Comparison of ENCODE assay signal across 8 mouse cellular contexts in the genomic region with DNA sequence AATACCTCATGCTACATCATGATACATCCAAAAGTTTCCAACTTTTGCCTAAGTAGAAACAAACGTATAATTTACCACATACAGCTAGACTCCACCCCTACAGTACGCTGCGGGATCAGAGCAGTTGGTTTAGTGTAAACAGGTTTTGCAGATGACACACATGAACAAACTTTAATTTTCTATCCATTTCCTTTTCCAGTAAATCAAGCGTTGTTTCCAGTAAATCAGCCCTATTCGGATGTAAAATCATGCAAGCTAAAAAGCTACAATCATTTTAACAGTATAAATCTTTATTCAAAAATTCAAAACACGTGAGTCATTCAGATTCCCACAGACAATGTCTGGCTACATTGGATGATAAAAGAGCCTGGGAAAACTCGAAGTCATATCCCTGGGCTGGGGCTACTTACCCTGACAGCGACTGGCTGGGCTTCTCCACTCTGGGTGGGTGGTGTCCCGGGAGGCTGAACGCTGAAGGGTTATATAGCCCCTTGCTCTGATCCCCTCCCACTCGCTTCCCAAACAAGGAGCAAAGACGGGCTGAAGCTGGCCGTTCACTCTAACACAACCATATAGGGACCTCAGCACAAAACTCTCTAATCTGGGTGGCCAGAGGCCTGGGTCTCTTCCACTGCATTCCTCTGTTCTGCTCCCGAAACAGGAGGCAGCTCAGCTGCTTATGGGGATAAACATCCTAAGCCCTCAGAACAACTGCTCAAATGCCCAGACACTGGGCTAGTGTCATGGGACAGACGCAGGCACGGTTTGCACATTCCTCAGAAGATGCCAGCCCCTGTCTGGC. TPM values are rescaled to one million over a fixed set of nuclear protein-coding genes. Genes with fewer than 3 reads are reported as not detected.
A peak's percentile ranks its signal among the peaks of the same experiment; 100 is the strongest.
DNase-seq lines count a peak whose midpoint lies in the region; ATAC-seq and TF ChIP-seq lines count a peak whose summit lies in the region.
"Had no signal": no experiment of that assay in that cellular context is flagged by ENCODE, and none has a peak within 500 bp of the region (broad histone marks: within the 10 kb centered on the region; RNA-seq: fewer than 3 reads in every experiment).

A gene (minus strand): TSS at position 711 of the 802 bp plus-strand sequence.

- DNase-seq in thymus, postnatal 0 days (ENCODE audit: low spot score) = no peak
- no peak for DNase-seq in thymus, postnatal 36 days
- DNase-seq in heart, postnatal 36 days = no peak
- no peak for DNase-seq in liver, embryonic 11.5 days (ENCODE audit: low spot score)

- no peaks in the 10 kb centered on the region for H3K36me3 ChIP-seq in embryonic facial prominence, embryonic 13.5 days
- no peaks in the 10 kb centered on the region for H3K36me3 ChIP-seq in liver, embryonic 11.5 days (ENCODE audit: control insufficient read depth, insufficient read depth, low read length)
- H3K36me3 ChIP-seq in small intestine, adult 2 months (ENCODE audit: control insufficient read depth, insufficient read depth, low read length) = no peaks in the 10 kb centered on the region

- H3K4me3 ChIP-seq in embryonic facial prominence, embryonic 13.5 days = peak within 1 kb of the TSS; percentile 6; the same call in 1 of the 2 replicates
- no peak within 1 kb of the TSS for H3K4me3 ChIP-seq in liver, embryonic 11.5 days (ENCODE audit: low read depth, low read length)
- peak within 1 kb of the TSS; percentile 10; the same call in 1 of the 2 replicates for H3K4me3 ChIP-seq in small intestine, adult 2 months (ENCODE audit: low read depth, low read length)
- H3K4me3 ChIP-seq: erythroblast, embryonic 14.5 days had no signal

- ATAC-seq in embryonic facial prominence, embryonic 13.5 days (ENCODE audit: insufficient number of reproducible peaks, insufficient read depth, low FRiP score, low TSS enrichment, low read depth) = no peak
- ATAC-seq in liver, embryonic 11.5 days (replicated peaks; ENCODE audit: low FRiP score) = no peak
- ATAC-seq in cerebellum, adult (ENCODE audit: insufficient number of reproducible peaks, low FRiP score, low TSS enrichment) = no peak

- no peak for TF ChIP-seq CTCF in small intestine, adult 2 months (IDR thresholded peaks at IDR 0.05; ENCODE audit: extremely low read depth, insufficient read length, insufficient replicate concordance, low read depth, low read length)

- peak within 1 kb of the TSS; percentile 51; the same call in 1 of the 2 replicates for H3K9ac ChIP-seq in embryonic facial prominence, embryonic 13.5 days
- H3K9ac ChIP-seq in liver, embryonic 11.5 days (ENCODE audit: low read depth, low read length) = no peak within 1 kb of the TSS

- peak within 1 kb of the TSS; percentile 57 for H3K27ac ChIP-seq in embryonic facial prominence, embryonic 13.5 days
- no peak within 1 kb of the TSS for H3K27ac ChIP-seq in liver, embryonic 11.5 days (ENCODE audit: low read depth, low read length)
- peak within 1 kb of the TSS; percentile 81 for H3K27ac ChIP-seq in small intestine, adult 2 months (ENCODE audit: insufficient read depth, low read depth, low read length)

- H3K4me1 ChIP-seq in embryonic facial prominence, embryonic 13.5 days = peaks cover 22% of the 10 kb centered on the region
- H3K4me1 ChIP-seq in liver, embryonic 11.5 days (replicated peaks; ENCODE audit: control insufficient read depth, insufficient read depth, low read length) = no peaks in the 10 kb centered on the region; the same call in none of the 2 replicates
- H3K4me1 ChIP-seq in small intestine, adult 2 months (ENCODE audit: control insufficient read depth, insufficient read depth, insufficient read length, low read length) = no peaks in the 10 kb centered on the region

- H3K4me2 ChIP-seq in embryonic facial prominence, embryonic 13.5 days = peak within 1 kb of the TSS; percentile 37
- peak within 1 kb of the TSS; percentile 41 for H3K4me2 ChIP-seq in liver, embryonic 11.5 days

- H3K9me3 ChIP-seq in embryonic facial prominence, embryonic 13.5 days = no peaks in the 10 kb centered on the region
- H3K9me3 ChIP-seq in liver, embryonic 11.5 days (ENCODE audit: control insufficient read depth, low read length) = no peaks in the 10 kb centered on the region

- 34% methylated on average over 16 of the region's 16 CpGs for WGBS in embryonic facial prominence, embryonic 13.5 days
- WGBS in liver, embryonic 11.5 days = 64% methylated on average over 16 of the region's 16 CpGs
- 66% methylated on average over 16 of the region's 16 CpGs for WGBS in small intestine, adult 2 months

- peak; percentile 39; the same call in 1 of the 2 replicates for TF ChIP-seq POLR2A in small intestine, adult 2 months (IDR thresholded peaks at IDR 0.05; ENCODE audit: low read depth, low read length)

- H3K27me3 ChIP-seq in embryonic facial prominence, embryonic 13.5 days = no peaks in the 10 kb centered on the region
- H3K27me3 ChIP-seq in liver, embryonic 11.5 days (replicated peaks; ENCODE audit: control insufficient read depth, insufficient read depth, low read length) = no peaks in the 10 kb centered on the region
- no peaks in the 10 kb centered on the region for H3K27me3 ChIP-seq in small intestine, adult 2 months (ENCODE audit: control insufficient read depth, insufficient read depth, low read length)

- intact Hi-C loops in heart, postnatal 36 days (cut with DNase I) = no loop called here

RNA-seq across cellular contexts. Expression of the gene that starts here (rescaled TPM):
- 19.2 and 36.5 TPM in 2 replicates for polyA plus RNA-seq in thymus, postnatal 0 days (2015; fragmentation: Nextera tagmentation; extraction: Ambion mirVana)
- 66.9 and 72.9 TPM in 2 replicates for polyA plus RNA-seq in embryonic facial prominence, embryonic 13.5 days (2015; fragmentation: Nextera tagmentation; extraction: Ambion mirVana)
- 100 to 1,000 TPM; 142 to 147 TPM for total RNA-seq in heart, postnatal 36 days (2021)
- polyA plus RNA-seq in liver, embryonic 11.5 days (2014; fragmentation: Nextera tagmentation; extraction: Ambion mirVana) = 44.3 and 68.2 TPM in 2 replicates
- 432 and 487 TPM in 2 replicates for polyA plus RNA-seq in small intestine, adult 2 months (2012; rRNA removed)
- polyA plus RNA-seq: erythroblast, embryonic 14.5 days had no signal
